Mouse (Mus musculus): ENCODE results near the gene Psd4. TPM values are rescaled to one million over a fixed set of nuclear protein-coding genes. Genes with fewer than 3 reads are reported as not detected.

The Psd4 gene
- polyA plus RNA-seq, 1 experiment from 2014 or later, result 0.39 TPM

- H3K27ac ChIP-seq (ENCODE audit: low read depth, low read length), result no peak overlapping the region
- 21% methylated on average over 4 of the region's 4 CpGs for WGBS
- H3K9me3 ChIP-seq (replicated peaks; ENCODE audit: control insufficient read depth, low read length), result no peaks in the 10 kb centered on the region
- H3K36me3 ChIP-seq (ENCODE audit: control insufficient read depth, insufficient read depth, low read length), result no peaks in the 10 kb centered on the region
- ATAC-seq (peak; percentile 34; the same call in 1 of the 2 replicates), DNase-seq (ENCODE audit: low spot score) (no peak)
- H3K9ac ChIP-seq (ENCODE audit: low read length), result no peak overlapping the region
- no peak overlapping the region for H3K4me2 ChIP-seq (ENCODE audit: low read length)
- H3K27me3 ChIP-seq (replicated peaks; ENCODE audit: control insufficient read depth, insufficient read depth, low read length), result 0 out of 2 replicates have a peak, but pooled peaks cover 4% of the 10 kb centered on the region
- no peaks in the 10 kb centered on the region for H3K4me1 ChIP-seq (ENCODE audit: control insufficient read depth, insufficient read depth, low read length)
- H3K4me3 ChIP-seq (ENCODE audit: low read depth, low read length), result no peak overlapping the region
Observed at GRCm38 (mm10) chr2:24442303-24442925, 75.0 kb downstream of the Psd4 start.

- H3K27ac ChIP-seq (ENCODE audit: low read depth, low read length), result no peak overlapping the region
- no peaks in the 10 kb centered on the region for H3K4me1 ChIP-seq (ENCODE audit: control insufficient read depth, insufficient read depth, low read length)
- H3K36me3 ChIP-seq (ENCODE audit: control insufficient read depth, insufficient read depth, low read length), result no peaks in the 10 kb centered on the region
- no peak for DNase-seq (ENCODE audit: low spot score)
- no peak overlapping the region for H3K4me2 ChIP-seq (ENCODE audit: low read length)
- H3K9ac ChIP-seq (ENCODE audit: low read length), result no peak overlapping the region
- H3K9me3 ChIP-seq (replicated peaks; ENCODE audit: control insufficient read depth, low read length), result no peaks in the 10 kb centered on the region
- H3K27me3 ChIP-seq (replicated peaks; ENCODE audit: control insufficient read depth, insufficient read depth, low read length), result 0 out of 2 replicates have a peak, but pooled peaks cover 4% of the 10 kb centered on the region
- ATAC-seq, result no peak
- WGBS, result 40% methylated on average over 3 of the region's 3 CpGs
- H3K4me3 ChIP-seq (ENCODE audit: low read depth, low read length), result no peak overlapping the region
Observed at GRCm38 (mm10) chr2:24443256-24443790, 75.9 kb downstream of the Psd4 start.

GRCm38 (mm10) chr2:24449111-24449510 is 81.7 kb downstream of the Psd4 start:
- ATAC-seq, result no peak
- WGBS, result 74% methylated on average over 4 of the region's 4 CpGs
- no peak for DNase-seq (ENCODE audit: low spot score)

GRCm38 (mm10) chr2:24453206-24453605 is 85.8 kb downstream of the Psd4 start:
- no peaks in the 10 kb centered on the region for H3K27me3 ChIP-seq (replicated peaks; ENCODE audit: control insufficient read depth, insufficient read depth, low read length)
- ATAC-seq (no peak), DNase-seq (ENCODE audit: low spot score) (no peak)
- no peak overlapping the region for H3K4me3 ChIP-seq (ENCODE audit: low read depth, low read length)
- WGBS, result 87% methylated on average over 5 of the region's 5 CpGs
- no peak overlapping the region for H3K27ac ChIP-seq (ENCODE audit: low read depth, low read length)
- no peaks in the 10 kb centered on the region for H3K9me3 ChIP-seq (replicated peaks; ENCODE audit: control insufficient read depth, low read length)
- no peaks in the 10 kb centered on the region for H3K36me3 ChIP-seq (ENCODE audit: control insufficient read depth, insufficient read depth, low read length)
- no peaks in the 10 kb centered on the region for H3K4me1 ChIP-seq (ENCODE audit: control insufficient read depth, insufficient read depth, low read length)
- H3K4me2 ChIP-seq (ENCODE audit: low read length), result no peak overlapping the region
- H3K9ac ChIP-seq (ENCODE audit: low read length), result no peak overlapping the region

More at GRCm38 (mm10) chr2:24449111-24449510, 81.7 kb downstream of the Psd4 start:
- H3K27ac ChIP-seq (ENCODE audit: low read depth, low read length), result no peak overlapping the region
- H3K4me2 ChIP-seq (ENCODE audit: low read length), result no peak overlapping the region
- 0 out of 2 replicates have a peak, but pooled peaks cover 4% of the 10 kb centered on the region for H3K27me3 ChIP-seq (replicated peaks; ENCODE audit: control insufficient read depth, insufficient read depth, low read length)
- H3K9ac ChIP-seq (ENCODE audit: low read length), result no peak overlapping the region
- H3K4me3 ChIP-seq (ENCODE audit: low read depth, low read length), result no peak overlapping the region
- no peaks in the 10 kb centered on the region for H3K9me3 ChIP-seq (replicated peaks; ENCODE audit: control insufficient read depth, low read length)
- no peaks in the 10 kb centered on the region for H3K36me3 ChIP-seq (ENCODE audit: control insufficient read depth, insufficient read depth, low read length)
- H3K4me1 ChIP-seq (ENCODE audit: control insufficient read depth, insufficient read depth, low read length), result no peaks in the 10 kb centered on the region

GRCm38 (mm10) chr2:24454429-24455011 is 87.1 kb downstream of the Psd4 start:
- Histone ChIP-seq H3K36me3 (ENCODE audit: control insufficient read depth, insufficient read depth, low read length) (no peaks in the 10 kb centered on the region), H3K27me3 (replicated peaks; ENCODE audit: control insufficient read depth, insufficient read depth, low read length) (no peaks in the 10 kb centered on the region), H3K4me3 (ENCODE audit: low read depth, low read length) (no peak overlapping the region), H3K9ac (ENCODE audit: low read length) (no peak overlapping the region), H3K9me3 (replicated peaks; ENCODE audit: control insufficient read depth, low read length) (no peaks in the 10 kb centered on the region), H3K4me2 (ENCODE audit: low read length) (no peak overlapping the region), H3K27ac (ENCODE audit: low read depth, low read length) (no peak overlapping the region), H3K4me1 (ENCODE audit: control insufficient read depth, insufficient read depth, low read length) (no peaks in the 10 kb centered on the region)
- no peak for ATAC-seq
- no peak for DNase-seq (ENCODE audit: low spot score)
- WGBS, result 19% methylated on average over 1 of the region's 1 CpGs

- Histone ChIP-seq H3K4me3 (ENCODE audit: low read depth, low read length) (no peak overlapping the region), H3K4me2 (ENCODE audit: low read length) (no peak overlapping the region), H3K9me3 (replicated peaks; ENCODE audit: control insufficient read depth, low read length) (no peaks in the 10 kb centered on the region), H3K4me1 (ENCODE audit: control insufficient read depth, insufficient read depth, low read length) (no peaks in the 10 kb centered on the region), H3K27me3 (replicated peaks; ENCODE audit: control insufficient read depth, insufficient read depth, low read length) (no peaks in the 10 kb centered on the region), H3K27ac (ENCODE audit: low read depth, low read length) (no peak overlapping the region), H3K36me3 (ENCODE audit: control insufficient read depth, insufficient read depth, low read length) (no peaks in the 10 kb centered on the region), H3K9ac (ENCODE audit: low read length) (no peak overlapping the region)
- 40% methylated on average over 6 of the region's 6 CpGs for WGBS
- ATAC-seq (no peak), DNase-seq (ENCODE audit: low spot score) (no peak)
Observed at GRCm38 (mm10) chr2:24455057-24455855, 87.9 kb downstream of the Psd4 start.

- Histone ChIP-seq H3K9me3 (replicated peaks; ENCODE audit: control insufficient read depth, low read length) (no peaks in the 10 kb centered on the region), H3K36me3 (ENCODE audit: control insufficient read depth, insufficient read depth, low read length) (no peaks in the 10 kb centered on the region), H3K4me3 (ENCODE audit: low read depth, low read length) (no peak overlapping the region), H3K4me2 (ENCODE audit: low read length) (no peak overlapping the region), H3K27ac (ENCODE audit: low read depth, low read length) (no peak overlapping the region), H3K9ac (ENCODE audit: low read length) (no peak overlapping the region), H3K27me3 (replicated peaks; ENCODE audit: control insufficient read depth, insufficient read depth, low read length) (no peaks in the 10 kb centered on the region), H3K4me1 (ENCODE audit: control insufficient read depth, insufficient read depth, low read length) (no peaks in the 10 kb centered on the region)
- 90% methylated on average over 4 of the region's 4 CpGs for WGBS
- no peak for DNase-seq (ENCODE audit: low spot score)
- no peak for ATAC-seq
Observed at GRCm38 (mm10) chr2:24456841-24457240, 89.5 kb downstream of the Psd4 start.

GRCm38 (mm10) chr2:24460112-24460807 is 92.9 kb downstream of the Psd4 start:
- Histone ChIP-seq H3K9ac (ENCODE audit: low read length) (no peak overlapping the region), H3K4me2 (ENCODE audit: low read length) (no peak overlapping the region), H3K27ac (ENCODE audit: low read depth, low read length) (no peak overlapping the region), H3K4me3 (ENCODE audit: low read depth, low read length) (no peak overlapping the region), H3K36me3 (ENCODE audit: control insufficient read depth, insufficient read depth, low read length) (no peaks in the 10 kb centered on the region), H3K27me3 (replicated peaks; ENCODE audit: control insufficient read depth, insufficient read depth, low read length) (no peaks in the 10 kb centered on the region), H3K9me3 (replicated peaks; ENCODE audit: control insufficient read depth, low read length) (no peaks in the 10 kb centered on the region), H3K4me1 (ENCODE audit: control insufficient read depth, insufficient read depth, low read length) (no peaks in the 10 kb centered on the region)
- WGBS, result 44% methylated on average over 9 of the region's 9 CpGs
- no peak for DNase-seq (ENCODE audit: low spot score)
- no peak for ATAC-seq

Measured in forebrain, embryonic 14.5 days (tissue).